Mouse (Mus musculus) v-Abl transformed pro-B cells (cell line): Measurements from ENCODE around the gene Acaca.

Experiments used
- in situ Hi-C, 2 experiments: fragments of 400-800 bp; cut with MboI; formaldehyde crosslinking; loops; one replicate each; pipeline ENCODE4 v1.15.1; 2025; ENCODE audit not compliant: unreplicated experiment in 2 of 2

The Acaca gene

GRCm38 (mm10) chr11:84376510-84377365 lies 247.3 kb downstream of the Acaca start:
- in situ Hi-C loops = no loop called here

GRCm38 (mm10) chr11:84382450-84382849 lies 253.0 kb downstream of the Acaca start:
- in situ Hi-C loops = no loop called here

DNA sequence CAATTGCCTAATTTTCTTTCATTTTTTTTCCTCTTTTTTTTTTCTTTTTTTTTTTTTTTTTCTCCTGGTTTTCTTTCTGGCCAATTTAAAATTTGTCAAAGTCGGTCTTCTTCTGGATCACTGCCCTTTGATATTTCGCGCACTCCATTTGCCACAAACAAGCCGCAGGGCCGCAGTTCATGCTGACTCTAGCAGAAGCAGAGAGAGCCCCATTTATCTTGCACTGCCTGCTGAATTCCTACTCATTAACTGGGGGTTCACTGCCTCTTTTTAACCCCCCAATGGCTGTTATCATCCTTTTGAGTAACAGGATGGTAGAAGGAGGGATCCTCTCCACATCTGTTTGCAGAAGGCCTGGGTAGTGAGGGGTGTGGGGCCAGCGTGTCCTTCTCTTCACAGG lies 254.4 kb downstream of the Acaca start:
- in situ Hi-C loops = no loop called here

DNA sequence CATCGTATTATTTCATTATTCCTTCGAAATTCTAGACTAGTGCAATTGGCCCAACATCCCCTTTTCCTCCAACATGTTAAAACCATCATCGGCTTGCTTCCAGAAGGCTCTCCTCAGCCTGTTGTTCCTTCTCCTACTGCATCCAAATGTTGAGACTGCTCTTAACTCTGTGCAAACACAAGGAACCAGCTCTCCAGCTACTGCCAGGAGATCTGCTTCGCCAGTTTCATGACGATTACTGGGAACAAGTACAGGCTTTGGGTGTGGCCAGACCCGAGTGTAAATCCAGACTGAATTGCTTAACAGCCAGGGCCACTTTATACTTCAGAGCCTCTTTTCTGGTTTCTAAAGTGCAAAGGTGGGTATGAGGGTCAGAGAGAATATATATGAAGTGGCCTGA lies 259.9 kb downstream of the Acaca start:
- in situ Hi-C loops = loop anchor here in 1 of 2 experiments (5.0 kb wide), 1 partner anchor 102 kb away; no protein-coding TSS in a partner anchor

DNA sequence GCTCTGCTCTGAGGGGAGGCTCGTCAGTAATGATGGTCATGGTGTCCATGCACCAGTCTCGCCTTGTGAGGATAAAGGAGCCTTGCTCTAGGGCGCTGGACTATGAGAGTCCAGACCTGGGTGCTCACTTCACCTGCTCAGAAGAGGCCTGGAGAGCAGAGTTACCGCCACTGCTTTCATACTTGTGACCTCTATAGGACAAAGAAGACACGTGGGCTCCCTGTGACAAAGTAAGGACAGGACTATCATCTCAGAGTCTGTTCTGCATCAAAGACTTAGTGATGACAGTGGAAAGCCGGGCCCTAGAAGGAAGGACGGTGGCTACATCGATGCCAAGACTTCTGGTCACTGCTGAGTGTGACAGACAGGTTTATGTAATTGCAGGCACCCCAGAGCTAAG lies 261.7 kb downstream of the Acaca start:
- in situ Hi-C loops = loop anchor here in 1 of 2 experiments (10.0 kb wide), 1 partner anchor 106 kb away; no protein-coding TSS in a partner anchor

GRCm38 (mm10) chr11:84392066-84392465 lies 262.6 kb downstream of the Acaca start:
- in situ Hi-C loops = loop anchor here in 1 of 2 experiments (10.0 kb wide), 1 partner anchor 107 kb away; no protein-coding TSS in a partner anchor

DNA sequence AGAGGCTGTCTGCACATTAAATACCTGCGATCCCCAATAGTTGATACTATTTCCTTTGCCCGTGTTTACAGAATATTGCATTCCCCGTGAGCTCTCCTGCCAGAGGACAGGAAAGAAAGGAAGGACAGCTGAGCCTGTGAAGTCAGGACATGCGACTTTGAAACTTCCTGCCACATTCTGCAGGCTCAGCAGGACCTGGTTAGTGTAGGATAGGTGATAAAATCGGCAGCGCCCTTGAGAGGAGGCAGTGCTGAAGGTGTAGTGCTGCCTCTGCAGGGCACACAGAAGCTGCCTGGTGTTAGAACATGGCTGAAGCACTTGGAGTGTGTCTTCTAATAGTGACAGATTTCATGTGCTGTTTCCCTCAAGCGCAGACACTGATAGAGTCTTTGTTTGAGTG lies 264.1 kb downstream of the Acaca start:
- in situ Hi-C loops = loop anchor here in 1 of 2 experiments (10.0 kb wide), 1 partner anchor 109 kb away; no protein-coding TSS in a partner anchor

GRCm38 (mm10) chr11:84395010-84395409 lies 265.5 kb downstream of the Acaca start:
- in situ Hi-C loops = loop anchor here in 1 of 2 experiments (10.0 kb wide), 1 partner anchor 110 kb away; no protein-coding TSS in a partner anchor

- in situ Hi-C loops = no loop called here
Observed at GRCm38 (mm10) chr11:84406733-84407132, 277.3 kb downstream of the Acaca start.

DNA sequence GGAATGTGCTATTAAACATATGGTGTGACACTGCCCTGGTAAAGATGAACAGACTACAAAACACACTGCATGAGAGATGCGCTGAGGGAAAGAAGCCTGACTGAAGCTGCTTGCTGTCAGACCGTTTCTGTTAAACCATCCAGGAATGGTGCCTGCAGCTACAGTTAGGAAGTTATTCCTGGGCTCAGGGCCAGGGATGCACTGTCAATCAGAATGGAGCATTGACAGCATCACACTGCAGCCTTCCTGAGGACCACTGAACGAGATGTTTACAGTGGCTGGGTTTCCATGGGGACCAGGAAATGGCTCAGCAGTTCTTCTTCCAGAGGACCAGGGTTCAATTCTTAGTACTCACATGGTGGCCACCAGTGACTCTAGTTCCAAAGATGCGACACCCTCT lies 280.9 kb downstream of the Acaca start:
- in situ Hi-C loops = no loop called here

DNA sequence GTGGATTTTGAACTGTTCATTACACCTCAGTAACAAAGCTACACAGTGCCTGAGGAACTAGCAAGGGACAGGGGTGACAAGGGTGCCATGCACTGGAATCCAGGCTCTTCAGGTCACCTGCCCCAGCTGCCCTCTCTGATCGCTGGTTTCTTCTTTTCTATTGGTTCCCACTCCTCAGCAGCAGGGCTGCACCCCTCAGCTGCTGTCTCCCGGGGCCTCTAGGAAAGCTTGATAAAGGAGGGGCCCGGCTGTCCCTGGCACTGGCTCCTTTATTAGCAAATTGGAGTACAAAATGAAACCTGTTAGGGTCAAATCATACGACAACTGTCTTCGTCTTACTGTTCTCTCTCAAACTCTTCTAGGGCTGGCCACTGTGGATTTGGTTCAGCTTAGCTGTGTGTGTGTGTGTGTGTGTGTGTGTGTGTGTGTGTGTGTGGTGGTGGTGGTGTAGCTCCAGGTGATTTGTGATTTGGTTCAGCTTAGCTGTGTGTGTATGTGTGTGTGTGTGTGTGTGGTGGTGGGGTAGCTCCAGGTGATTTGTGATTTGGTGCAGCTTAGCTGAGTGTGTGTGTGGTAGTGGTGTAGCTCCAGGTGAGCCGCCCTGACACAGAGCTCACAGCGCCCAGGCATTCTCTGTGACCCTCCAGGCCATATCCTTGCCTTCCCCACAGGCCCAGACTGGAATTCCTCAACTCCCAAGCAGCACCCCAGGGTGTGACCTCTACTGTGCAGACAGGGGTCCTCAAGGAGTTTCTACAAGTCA lies 281.6 kb downstream of the Acaca start:
- in situ Hi-C loops = no loop called here

DNA sequence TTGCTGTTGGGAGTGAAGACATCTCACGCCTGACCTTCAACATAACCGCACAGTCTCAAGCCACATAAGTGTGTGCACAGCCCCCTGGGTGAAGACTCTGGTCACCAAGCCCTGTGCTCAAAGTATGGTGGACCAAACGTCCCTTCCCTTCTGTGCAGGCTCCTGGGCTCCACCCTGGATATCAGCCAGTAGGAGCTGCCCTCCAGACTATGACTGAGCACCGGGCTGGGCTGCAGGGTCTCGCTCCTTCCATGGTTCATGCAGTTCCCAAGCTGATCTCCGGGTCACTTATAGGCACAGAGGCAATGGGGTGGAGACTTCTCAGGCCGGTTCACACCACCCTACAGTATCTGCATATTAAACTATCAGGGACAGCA lies 282.2 kb downstream of the Acaca start:
- in situ Hi-C loops = no loop called here

DNA sequence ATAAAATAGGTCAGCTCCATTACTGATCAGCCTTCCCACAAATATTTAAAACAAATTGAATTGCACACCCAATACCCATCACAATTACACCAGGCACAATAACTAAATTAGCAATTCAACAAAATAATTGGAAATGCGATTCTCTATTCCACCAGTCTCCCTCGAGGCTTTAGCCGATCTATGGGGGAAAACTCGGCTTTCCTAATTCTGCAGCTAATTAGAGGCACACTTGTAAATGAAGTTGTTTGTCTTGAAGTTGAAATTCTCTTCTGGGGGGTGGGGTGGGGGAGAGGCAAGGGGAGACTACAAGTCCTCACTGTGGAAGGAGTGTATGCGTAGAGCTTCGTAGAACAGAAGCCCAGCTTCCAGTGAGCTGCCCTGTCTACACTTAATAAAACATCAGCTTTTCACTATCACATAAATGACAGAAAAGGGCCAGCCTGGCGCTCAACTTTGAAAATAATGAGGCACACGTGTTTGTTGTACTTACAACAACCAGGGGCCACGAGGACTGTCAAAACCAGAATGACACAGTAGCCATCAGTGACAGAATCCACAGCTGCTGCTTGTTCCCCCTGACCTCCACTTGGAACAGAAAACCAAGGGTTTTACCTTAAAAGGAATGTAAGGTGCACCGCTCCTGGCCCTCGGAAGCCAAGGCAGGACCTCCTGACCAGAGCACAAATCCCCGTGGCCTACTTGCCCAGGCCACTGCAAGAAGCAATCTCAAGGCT lies 282.9 kb downstream of the Acaca start:
- in situ Hi-C loops = no loop called here

DNA sequence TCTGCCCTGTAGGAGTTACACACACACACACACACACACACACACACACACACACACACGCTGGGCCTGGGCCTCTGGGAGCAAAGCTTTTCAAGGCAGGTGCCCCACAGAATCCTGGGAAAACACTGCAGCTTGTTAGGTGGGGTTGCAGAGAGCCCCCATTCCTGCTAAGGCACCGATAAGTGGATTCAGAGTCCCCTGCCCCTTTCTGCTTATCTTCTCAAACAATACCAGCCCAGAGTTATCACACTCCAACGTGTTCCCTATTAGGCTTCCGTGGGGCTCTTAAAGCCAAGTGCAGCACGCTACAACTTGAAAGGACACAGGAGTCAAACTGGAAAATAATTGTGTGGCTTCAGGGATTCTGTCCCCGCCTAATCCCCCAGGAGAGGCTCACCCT lies 283.6 kb downstream of the Acaca start:
- in situ Hi-C loops = no loop called here

- in situ Hi-C loops = loop anchor here (5.0 to 10.0 kb wide), 2 partner anchors 153 to 156 kb away; no protein-coding TSS in a partner anchor
Observed at GRCm38 (mm10) chr11:84420779-84421178, 291.3 kb downstream of the Acaca start.

DNA sequence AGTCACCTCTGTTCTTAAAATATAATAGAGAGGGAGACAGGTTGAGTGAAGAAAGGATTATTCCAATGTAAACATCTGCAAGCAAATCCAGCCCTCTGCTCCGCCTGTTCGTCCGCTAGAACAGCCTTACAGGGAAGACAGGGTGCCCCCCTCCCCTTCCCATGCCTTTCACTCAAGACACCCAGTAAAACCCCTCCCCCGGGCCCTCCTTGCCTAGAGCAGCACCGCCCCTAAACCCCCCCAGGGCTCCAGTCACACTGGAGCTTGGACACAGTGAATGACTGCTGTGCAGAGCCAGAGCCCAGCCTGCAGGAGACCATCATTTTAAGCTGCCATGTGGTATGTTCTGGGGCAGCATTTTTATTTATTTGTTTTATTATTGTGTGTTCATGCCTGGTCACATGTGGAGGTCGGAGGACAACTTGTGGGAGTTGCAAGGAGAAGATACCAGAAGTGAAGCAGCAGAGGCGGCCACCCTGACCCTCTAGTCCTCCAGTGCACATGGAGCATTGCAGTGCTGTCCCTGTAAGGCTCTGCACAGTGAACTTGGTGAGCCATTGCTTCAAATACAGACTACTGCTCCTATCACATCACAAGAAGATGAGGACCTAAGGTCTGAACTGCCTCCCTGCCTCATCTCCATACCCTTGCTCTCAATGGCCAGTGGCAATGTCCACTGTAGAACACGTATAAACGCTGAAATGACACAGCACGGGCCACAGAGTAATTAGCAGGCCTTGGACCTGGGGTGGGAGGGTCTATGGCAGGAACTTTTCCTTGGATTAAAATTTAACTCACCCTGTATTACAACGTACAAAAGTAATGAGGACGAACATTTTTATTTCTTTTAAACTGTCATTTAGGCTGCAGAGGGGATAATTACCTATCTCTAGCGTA lies 296.5 kb downstream of the Acaca start:
- in situ Hi-C loops = loop anchor here in 1 of 2 experiments (10.0 kb wide), 1 partner anchor 161 kb away; no protein-coding TSS in a partner anchor

GRCm38 (mm10) chr11:84426633-84426998 lies 297.1 kb downstream of the Acaca start:
- in situ Hi-C loops = loop anchor here in 1 of 2 experiments (10.0 kb wide), 1 partner anchor 162 kb away; no protein-coding TSS in a partner anchor

- in situ Hi-C loops = loop anchor here in 1 of 2 experiments (10.0 kb wide), 1 partner anchor 165 kb away; no protein-coding TSS in a partner anchor
Observed at GRCm38 (mm10) chr11:84429581-84429980, 300.1 kb downstream of the Acaca start.

DNA sequence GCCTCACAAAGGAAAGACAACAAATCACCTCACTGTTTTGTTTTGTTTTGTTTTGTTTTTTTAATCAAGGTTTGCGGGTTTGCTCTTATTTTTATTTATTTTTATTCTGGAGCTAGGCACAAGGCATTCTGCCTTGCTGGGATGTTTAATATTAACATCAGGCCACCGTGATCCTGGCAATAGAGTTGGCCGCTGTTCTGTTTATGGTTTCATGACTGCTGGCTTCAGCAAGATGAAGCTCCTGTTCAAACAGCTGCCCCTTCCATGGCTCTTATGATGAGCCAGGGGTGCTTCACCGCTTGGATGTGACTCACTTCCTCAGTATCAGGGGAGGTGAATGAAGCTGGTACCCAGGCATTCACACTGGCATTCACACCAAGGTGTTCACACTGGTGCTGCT lies 300.9 kb downstream of the Acaca start:
- in situ Hi-C loops = loop anchor here (5.0 to 10.0 kb wide), 2 partner anchors 367 to 484 kb away; partner anchors contain the start of gene Znhit3 (in 1 of the 2)
